Mouse (Mus musculus) heart, adult 2 months (tissue): ENCODE data around the gene Slc25a23.

Experiments used
- EP300 ChIP-seq: fragments of 200-500 bp; IDR thresholded peaks from 2 replicates; pipeline ENCODE4 v1.6.1; 2011; ENCODE audit warnings: low read depth, low read length, control low read depth; ENCODE audit not compliant: insufficient read depth
- POLR2A ChIP-seq: fragments of 200-500 bp; IDR thresholded peaks from 2 replicates; pipeline ENCODE4 v1.6.1; 2011; ENCODE audit warnings: mild to moderate bottlenecking, low read depth, low read length, control low read depth; ENCODE audit not compliant: insufficient read depth

DNA sequence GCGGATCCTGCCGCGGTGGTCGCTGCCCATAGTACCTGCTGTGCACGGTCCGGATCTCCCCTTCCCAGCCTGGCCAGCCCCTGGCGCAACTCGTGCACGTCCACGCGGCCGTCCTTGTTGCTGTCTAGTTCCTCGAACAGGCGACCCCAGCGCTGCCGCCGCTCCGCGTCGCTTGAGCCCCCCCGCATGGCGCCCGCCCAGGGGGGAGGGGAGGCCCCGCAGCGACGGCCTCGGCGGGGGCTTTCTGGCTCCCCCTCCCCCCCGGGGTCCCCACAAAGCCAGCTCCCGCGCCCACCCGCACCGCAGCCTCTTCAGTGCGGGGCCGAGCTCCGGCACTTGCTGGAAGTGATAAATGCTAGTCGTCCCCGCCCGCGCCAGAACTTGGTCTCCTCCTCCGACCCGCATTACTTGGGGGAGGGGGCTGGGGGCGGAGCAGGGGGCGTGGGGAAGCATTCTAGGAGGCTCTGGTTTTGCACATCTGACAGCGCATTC lies at the start of gene Slc25a23:
- TF ChIP-seq POLR2A (no peak; the same call in 1 of the 2 replicates), EP300 (no peak)
